Mouse (Mus musculus): ENCODE measurements around the gene Zfp512b. TPM values are rescaled to one million over a fixed set of nuclear protein-coding genes. Genes with fewer than 3 reads are reported as not detected.

Gene Zfp512b
- 78.7 and 81.3 TPM in 2 replicates for polyA plus RNA-seq (2015; fragmentation: Nextera tagmentation; extraction: Ambion mirVana)

DNA sequence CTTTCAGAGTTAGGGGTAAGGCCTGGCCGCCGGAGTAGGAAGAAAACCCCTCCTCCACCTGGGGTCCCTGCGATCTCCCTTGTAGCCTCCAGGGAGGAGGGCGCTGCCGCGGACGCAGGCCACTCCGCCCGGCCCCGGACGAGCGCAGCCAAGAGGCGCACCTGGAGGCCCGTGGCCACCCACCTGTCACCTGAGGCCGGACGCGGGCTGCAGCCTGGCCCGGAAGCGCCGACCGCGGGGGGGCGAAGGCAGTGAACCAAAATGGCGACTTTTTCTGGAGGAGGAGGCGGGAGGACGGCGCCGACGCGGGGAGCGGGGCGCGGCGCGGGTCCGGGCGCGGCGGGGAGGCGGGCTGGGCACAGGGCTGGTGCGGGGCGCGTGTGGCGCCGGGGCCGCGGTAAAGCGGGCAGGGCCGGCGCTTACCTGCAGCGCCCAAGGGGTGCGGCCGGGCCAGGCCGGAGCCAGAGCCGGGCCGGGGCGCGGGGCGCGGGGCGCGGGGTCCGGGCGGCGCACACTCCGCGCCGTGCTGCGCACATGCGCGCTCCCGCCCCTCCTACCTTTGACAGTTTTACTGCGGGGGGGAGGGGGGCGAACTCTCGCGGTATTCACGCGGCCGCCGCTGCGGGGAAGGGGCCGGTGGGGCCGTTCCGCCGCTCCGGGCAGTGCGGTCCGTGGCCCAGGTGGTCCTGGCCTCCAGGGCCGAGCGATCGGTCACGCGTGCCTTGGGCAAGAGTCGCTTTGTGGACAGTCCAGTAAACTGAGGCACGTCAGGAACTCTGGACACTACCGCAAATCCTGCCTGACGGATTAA, at the start of gene Zfp512b:
TSS of gene Zfp512b (minus strand) at position 573 of the 811 bp plus-strand sequence.
- Histone ChIP-seq H3K4me2 (peak within 1 kb of the TSS; percentile 94), H3K4me3 (peak within 1 kb of the TSS; percentile 90), H3K4me1 (replicated peaks) (peaks cover 34% of the 10 kb centered on the region), H3K36me3 (peaks cover 48% of the 10 kb centered on the region), H3K9ac (peak within 1 kb of the TSS; percentile 99), H3K27ac (replicated peaks) (peak within 1 kb of the TSS; percentile 89), H3K27me3 (no peaks in the 10 kb centered on the region), H3K9me3 (no peaks in the 10 kb centered on the region)
- under 1% methylated on average over 64 of the region's 97 CpGs for WGBS
- peak; percentile 83 for ATAC-seq (ENCODE audit: low read depth)

DNA sequence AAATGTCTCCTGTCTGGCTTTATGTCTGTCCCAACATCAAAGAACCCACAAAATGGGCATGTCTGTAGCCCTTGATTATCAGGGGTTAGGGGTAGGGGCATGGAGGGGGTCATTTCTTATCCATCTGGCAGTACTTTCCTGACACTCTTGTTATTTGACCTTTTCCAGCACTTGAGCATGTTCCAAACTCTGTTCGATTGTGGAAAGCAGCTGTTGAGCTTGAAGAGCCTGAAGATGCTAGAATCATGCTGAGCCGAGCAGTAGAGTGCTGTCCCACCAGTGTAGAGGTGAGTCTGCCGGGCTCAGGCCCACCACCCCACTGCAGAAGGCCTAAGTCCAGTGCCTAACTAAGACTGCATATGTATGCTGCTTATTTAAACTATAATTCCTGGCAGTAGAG, 43.3 kb upstream of the Zfp512b start:
- no peak overlapping the region for H3K27ac ChIP-seq (replicated peaks)
- 84% methylated on average over 3 of the region's 3 CpGs for WGBS
- no peaks in the 10 kb centered on the region for H3K9me3 ChIP-seq
- no peaks in the 10 kb centered on the region for H3K27me3 ChIP-seq
- no peaks in the 10 kb centered on the region for H3K4me1 ChIP-seq (replicated peaks)
- no peak overlapping the region for H3K4me2 ChIP-seq
- no peak for ATAC-seq (ENCODE audit: low read depth)
- H3K36me3 ChIP-seq, result peaks cover 86% of the 10 kb centered on the region
- no peak overlapping the region for H3K4me3 ChIP-seq
- no peak overlapping the region for H3K9ac ChIP-seq

DNA sequence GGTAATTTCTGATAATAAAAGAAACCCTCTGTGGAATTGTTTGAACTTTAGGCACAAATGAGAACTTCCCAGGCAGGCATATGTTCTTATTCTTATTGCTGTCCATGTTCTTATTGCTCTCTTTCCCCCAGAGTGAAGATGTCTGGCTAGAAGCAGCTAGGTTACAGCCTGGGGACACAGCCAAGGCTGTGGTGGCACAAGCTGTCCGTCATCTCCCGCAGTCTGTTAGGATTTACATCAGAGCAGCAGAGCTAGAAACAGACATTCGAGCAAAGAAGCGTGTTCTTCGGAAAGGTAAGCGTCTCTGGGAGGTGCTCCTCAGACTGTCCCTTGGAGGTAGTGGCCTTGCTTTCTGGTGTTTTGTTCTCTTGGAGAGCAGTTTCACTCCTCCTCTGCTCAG, 40.0 kb upstream of the Zfp512b start:
- ATAC-seq (ENCODE audit: low read depth), result no peak
- no peaks in the 10 kb centered on the region for H3K9me3 ChIP-seq
- peaks cover 66% of the 10 kb centered on the region for H3K36me3 ChIP-seq
- H3K27ac ChIP-seq (replicated peaks), result no peak overlapping the region
- WGBS, result 97% methylated on average over 6 of the region's 6 CpGs
- H3K4me2 ChIP-seq, result no peak overlapping the region
- H3K9ac ChIP-seq, result no peak overlapping the region
- H3K4me3 ChIP-seq, result no peak overlapping the region
- H3K27me3 ChIP-seq, result no peaks in the 10 kb centered on the region
- H3K4me1 ChIP-seq (replicated peaks), result no peaks in the 10 kb centered on the region

DNA sequence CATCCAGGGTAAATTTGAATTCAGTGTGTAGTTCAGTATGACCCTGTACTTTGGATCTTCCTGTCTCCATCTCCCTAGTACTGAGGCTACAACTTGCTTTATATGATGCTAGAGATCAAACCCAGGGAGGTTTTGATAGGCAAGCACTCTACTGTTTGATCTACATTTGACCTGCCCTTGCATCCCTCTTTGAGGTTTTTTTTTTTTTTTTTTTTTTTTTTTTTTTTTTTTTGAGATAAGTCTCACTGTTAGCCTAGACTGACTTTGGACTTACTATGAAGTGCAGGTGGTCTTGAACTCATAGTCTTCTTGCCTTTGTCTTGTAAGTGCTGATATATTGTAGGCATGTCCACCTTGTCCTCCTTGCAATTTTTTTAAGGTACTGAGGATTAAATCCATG, 35.9 kb upstream of the Zfp512b start:
- no peak overlapping the region for H3K9ac ChIP-seq
- no peak for ATAC-seq (ENCODE audit: low read depth)
- no peak overlapping the region for H3K4me3 ChIP-seq
- no peak overlapping the region for H3K4me2 ChIP-seq
- no peaks in the 10 kb centered on the region for H3K27me3 ChIP-seq
- no peak overlapping the region for H3K27ac ChIP-seq (replicated peaks)
- H3K36me3 ChIP-seq, result peaks cover 50% of the 10 kb centered on the region
- H3K9me3 ChIP-seq, result no peaks in the 10 kb centered on the region
- H3K4me1 ChIP-seq (replicated peaks), result no peaks in the 10 kb centered on the region

DNA sequence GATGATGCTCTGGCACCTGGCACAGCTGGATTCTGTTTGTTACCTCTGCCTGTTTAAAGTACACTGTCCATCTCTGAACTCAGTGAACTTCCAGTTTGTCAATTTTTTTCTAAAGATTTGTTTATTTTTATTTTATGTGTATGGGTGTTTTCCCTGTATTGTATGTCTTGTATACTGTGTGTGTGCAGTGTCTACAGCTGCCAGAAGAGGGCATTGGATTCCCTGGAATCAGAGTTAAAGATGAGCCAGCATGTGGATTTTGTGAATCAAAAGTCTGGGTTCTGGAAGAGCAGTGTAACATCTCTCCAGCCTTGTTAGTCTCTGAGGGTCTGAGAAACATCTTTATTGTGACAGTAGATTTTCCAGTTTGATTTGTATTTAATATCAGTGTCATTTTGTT, 30.8 kb upstream of the Zfp512b start:
- Histone ChIP-seq H3K27ac (replicated peaks) (no peak overlapping the region), H3K9ac (no peak overlapping the region), H3K4me2 (no peak overlapping the region), H3K27me3 (no peaks in the 10 kb centered on the region), H3K4me3 (no peak overlapping the region), H3K36me3 (peaks cover 64% of the 10 kb centered on the region), H3K9me3 (no peaks in the 10 kb centered on the region), H3K4me1 (replicated peaks) (no peaks in the 10 kb centered on the region)
- ATAC-seq (ENCODE audit: low read depth), result no peak

DNA sequence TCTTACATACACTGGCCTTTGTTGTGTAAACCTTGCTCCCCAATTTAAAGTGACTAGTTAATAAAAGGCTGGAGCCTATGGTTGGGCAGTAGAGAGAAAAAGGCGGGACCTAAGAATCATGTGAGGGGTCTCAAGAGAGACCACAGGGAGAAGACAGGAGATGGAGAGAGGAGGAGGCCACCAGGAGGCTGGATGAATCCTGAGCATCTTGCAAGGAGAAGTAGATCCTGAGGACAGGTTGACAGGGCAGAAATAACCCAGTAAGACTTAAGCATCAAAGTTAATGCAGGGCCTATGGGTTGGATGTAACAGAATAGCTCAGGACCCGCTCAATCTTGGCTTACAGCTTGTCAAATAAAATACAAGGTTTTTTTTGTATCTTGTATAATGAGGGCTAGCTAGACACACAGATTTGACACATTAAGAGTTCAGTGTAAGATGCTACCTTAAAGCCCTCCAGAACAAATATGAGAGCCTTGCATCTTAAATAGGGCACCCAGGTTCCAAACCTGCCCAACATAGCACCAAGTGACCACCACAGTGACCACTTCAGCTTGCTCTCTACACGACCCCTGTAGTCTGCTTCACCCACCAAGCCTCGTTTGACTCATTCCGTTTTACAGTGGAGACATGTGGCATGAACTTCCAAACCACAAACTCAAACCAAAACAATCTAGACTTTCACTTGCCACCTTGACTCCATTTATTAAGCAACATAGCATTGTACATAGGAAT, 26.3 kb upstream of the Zfp512b start:
- 87% methylated on average over 5 of the region's 5 CpGs for WGBS
- Histone ChIP-seq H3K9me3 (no peaks in the 10 kb centered on the region), H3K4me1 (replicated peaks) (no peaks in the 10 kb centered on the region), H3K36me3 (peaks cover 74% of the 10 kb centered on the region), H3K4me3 (no peak overlapping the region), H3K27me3 (no peaks in the 10 kb centered on the region), H3K27ac (replicated peaks) (no peak overlapping the region), H3K4me2 (no peak overlapping the region), H3K9ac (no peak overlapping the region)
- no peak for ATAC-seq (ENCODE audit: low read depth)

DNA sequence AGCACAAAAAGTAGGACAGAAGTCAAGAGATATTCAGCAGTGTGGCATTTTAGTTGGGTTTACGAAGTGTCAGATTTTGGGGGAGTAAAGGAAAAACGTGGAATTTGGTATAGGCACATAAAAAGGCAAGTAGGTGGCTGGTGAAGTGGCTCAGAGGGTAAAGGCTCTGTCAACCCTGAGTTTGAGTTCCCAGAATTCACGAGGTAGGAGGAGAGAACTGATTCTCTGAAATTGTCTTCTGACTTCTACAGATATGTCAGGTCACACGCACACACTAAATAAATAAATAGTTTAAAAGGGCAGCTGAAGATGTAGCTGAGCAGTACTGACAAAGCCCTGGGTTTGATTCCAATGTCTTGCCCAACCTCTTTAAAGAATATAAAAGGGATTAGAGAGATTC, 9.8 kb upstream of the Zfp512b start:
- no peak for ATAC-seq (ENCODE audit: low read depth)
- Histone ChIP-seq H3K27ac (replicated peaks) (no peak overlapping the region), H3K27me3 (no peaks in the 10 kb centered on the region), H3K4me2 (peak overlapping the region; percentile 82), H3K36me3 (no peaks in the 10 kb centered on the region), H3K4me1 (replicated peaks) (peaks cover 45% of the 10 kb centered on the region), H3K9me3 (no peaks in the 10 kb centered on the region), H3K4me3 (peak overlapping the region; percentile 95), H3K9ac (peak overlapping the region; percentile 93; the same call in 1 of the 2 replicates)
- WGBS, result 78% methylated on average over 4 of the region's 4 CpGs

DNA sequence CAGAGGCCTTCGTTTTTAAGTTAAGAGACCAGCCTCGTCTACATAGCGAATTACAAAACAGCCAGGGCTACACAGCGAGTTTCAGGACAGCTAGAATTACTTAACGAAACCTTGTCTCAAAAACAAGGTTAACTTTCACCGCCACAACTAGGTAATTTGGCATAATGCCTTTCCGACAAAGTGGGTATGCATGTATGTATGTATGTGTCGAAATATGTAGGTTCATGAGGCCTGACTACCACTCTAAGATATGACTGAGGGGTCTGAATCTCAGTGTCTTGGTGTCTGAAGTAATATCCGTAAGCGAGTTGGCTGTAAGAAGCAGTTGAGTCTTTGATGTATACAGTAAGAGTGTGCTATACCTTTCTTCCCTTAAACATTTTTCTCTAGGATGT, 9.1 kb upstream of the Zfp512b start:
- no peak for ATAC-seq (ENCODE audit: low read depth)
- 27% methylated on average over 10 of the region's 10 CpGs for WGBS
- Histone ChIP-seq H3K4me3 (peak overlapping the region; percentile 95), H3K9ac (peak overlapping the region; percentile 93), H3K9me3 (no peaks in the 10 kb centered on the region), H3K4me1 (replicated peaks) (peaks cover 46% of the 10 kb centered on the region), H3K27me3 (no peaks in the 10 kb centered on the region), H3K4me2 (peak overlapping the region; percentile 82), H3K27ac (replicated peaks) (peak overlapping the region; percentile 86), H3K36me3 (no peaks in the 10 kb centered on the region)

DNA sequence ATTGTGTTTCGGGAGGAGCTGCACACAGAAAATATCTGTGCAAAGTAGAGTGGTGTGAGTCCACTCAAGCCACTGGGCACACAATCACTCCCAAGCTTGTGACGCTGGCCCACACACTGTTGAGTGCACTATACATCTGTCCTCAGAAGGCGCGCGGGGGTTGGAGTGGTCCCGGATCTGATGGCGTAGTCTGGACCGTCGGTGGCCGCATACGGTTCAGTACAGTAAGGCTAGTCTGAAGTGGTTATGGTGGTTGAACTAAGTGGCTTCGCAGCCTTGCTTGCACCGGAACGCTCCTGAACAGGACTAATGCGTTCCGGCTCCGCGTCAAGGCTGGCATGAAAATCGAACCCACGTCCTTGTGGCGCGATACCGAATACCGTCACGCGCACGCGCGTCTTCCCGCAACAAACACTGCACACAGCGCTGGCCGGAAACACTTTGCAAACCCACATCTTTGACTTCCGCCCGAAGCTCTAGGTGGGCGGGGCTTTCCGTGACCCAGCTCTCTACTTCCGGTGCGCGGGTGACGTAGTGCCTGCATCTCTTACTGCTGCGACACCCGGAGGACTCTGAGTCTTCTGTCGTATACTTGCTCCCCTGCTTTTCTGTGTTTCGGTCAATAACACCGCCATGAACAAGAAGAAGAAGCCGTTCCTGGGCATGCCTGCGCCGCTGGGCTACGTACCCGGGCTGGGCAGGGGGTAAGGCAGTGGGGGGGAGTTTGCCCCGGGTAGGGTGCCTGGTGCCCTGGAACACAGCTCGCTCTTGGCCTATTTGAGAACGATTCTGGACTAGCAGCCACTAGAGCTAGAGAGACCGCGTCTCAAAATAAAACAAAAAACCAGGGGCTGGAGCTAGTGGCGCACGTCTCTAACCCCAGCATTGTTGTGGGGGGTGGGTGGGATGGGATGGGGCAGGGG, 8.5 kb upstream of the Zfp512b start:
- H3K27ac ChIP-seq (replicated peaks), result peak overlapping the region; percentile 86
- 0 out of 2 replicates have a peak, but pooled peaks cover 5% of the 10 kb centered on the region for H3K36me3 ChIP-seq
- H3K9ac ChIP-seq, result peak overlapping the region; percentile 93
- no peaks in the 10 kb centered on the region for H3K9me3 ChIP-seq
- ATAC-seq (ENCODE audit: low read depth), result peak; percentile 93
- no peaks in the 10 kb centered on the region for H3K27me3 ChIP-seq
- peaks cover 46% of the 10 kb centered on the region for H3K4me1 ChIP-seq (replicated peaks)
- peak overlapping the region; percentile 95 for H3K4me3 ChIP-seq
- WGBS, result 1% methylated on average over 57 of the region's 57 CpGs
- H3K4me2 ChIP-seq, result peak overlapping the region; percentile 82

DNA sequence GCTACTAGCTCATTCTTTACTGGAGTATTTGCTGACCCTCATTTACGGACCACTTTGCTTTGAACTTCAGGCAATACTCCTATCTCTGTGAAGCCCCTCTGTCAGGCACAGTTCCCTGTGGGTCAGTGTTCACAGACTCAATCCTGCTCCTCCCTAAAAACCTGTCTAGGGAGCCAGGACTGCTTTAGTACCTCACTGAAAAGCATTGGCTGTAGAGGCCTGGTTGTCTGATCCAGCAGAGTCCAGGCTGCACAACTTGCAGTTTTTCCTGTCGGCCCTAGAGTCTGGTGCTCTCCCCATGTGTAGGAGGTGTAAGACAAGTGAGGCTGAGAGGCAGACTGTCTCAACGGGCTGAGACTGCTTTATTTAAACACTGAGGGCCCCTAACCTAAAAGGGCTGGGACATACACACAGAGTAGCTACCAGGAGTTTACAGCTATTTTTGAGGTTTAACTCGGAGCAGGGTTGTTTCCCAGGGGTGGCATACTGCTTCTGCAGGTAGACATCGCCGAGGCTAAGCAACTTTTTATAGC, 7.7 kb upstream of the Zfp512b start:
- no peaks in the 10 kb centered on the region for H3K9me3 ChIP-seq

DNA sequence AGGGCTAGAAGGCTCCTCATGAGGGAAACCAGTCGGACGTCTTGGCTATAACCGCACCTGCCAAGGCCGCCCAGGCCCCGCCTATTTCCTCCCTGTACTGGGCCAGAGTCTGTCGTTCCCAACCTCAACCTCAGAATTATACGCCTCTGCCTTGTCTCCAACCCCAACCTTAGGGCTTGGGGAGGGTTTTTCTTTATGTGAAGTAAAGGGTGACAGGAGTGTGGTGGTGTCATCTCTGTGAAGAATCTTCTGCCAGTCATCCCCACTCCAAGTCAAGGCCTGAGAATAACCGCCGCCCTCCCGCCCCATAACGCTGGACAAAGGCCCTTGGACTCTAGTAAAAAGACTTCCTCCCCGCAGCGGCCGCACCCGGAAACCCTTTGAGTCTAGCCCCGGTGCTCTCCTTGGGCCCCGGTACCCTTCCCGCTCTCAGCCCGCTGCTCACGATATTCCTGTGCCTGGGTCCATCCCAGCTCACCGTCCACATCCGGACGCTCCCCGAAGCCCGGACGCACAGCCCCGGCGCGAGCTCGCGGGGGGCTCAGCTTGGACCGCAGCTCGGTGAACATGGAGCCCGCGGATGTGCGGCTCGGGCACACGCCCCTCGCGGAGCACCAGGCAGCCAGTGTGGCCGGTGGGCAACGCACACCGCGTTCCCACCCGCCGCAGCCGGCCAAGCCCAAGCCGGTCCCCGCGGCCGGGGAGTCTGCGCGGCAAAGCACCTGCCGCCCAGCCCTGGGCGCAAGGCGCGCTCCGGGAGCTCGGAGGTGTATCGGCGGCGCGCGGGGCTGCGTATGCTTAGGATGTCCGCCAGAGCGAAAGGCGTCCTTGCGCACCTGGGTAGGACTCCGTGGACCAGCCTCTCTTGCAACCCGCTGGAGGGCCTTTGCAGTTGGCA, 6.1 kb upstream of the Zfp512b start, which contains the start of gene Samd10:
TSS of gene Samd10 (minus strand) at position 759 of the 898 bp plus-strand sequence.
- H3K36me3 ChIP-seq, result 0 out of 2 replicates have a peak, but pooled peaks cover 14% of the 10 kb centered on the region
- peaks cover 47% of the 10 kb centered on the region for H3K4me1 ChIP-seq (replicated peaks)

More for the DNA sequence above, 7.7 kb upstream of the Zfp512b start:
- peaks cover 46% of the 10 kb centered on the region for H3K4me1 ChIP-seq (replicated peaks)
- H3K27me3 ChIP-seq, result no peaks in the 10 kb centered on the region
- H3K36me3 ChIP-seq, result 0 out of 2 replicates have a peak, but pooled peaks cover 13% of the 10 kb centered on the region
- peak overlapping the region; percentile 83 for H3K27ac ChIP-seq (replicated peaks)
- peak overlapping the region; percentile 95 for H3K4me3 ChIP-seq
- no peak for ATAC-seq (ENCODE audit: low read depth)
- H3K9ac ChIP-seq, result peak overlapping the region; percentile 77
- H3K4me2 ChIP-seq, result peak overlapping the region; percentile 82
- 70% methylated on average over 6 of the region's 6 CpGs for WGBS

More for the DNA sequence above, 6.1 kb upstream of the Zfp512b start, which contains the start of gene Samd10:
- peak within 1 kb of the TSS; percentile 82 for H3K4me2 ChIP-seq
- ATAC-seq (ENCODE audit: low read depth), result peak; percentile 49
- no peaks in the 10 kb centered on the region for H3K27me3 ChIP-seq
- H3K4me3 ChIP-seq, result peak within 1 kb of the TSS; percentile 63
- peak within 1 kb of the TSS; percentile 94 for H3K9ac ChIP-seq
- 2% methylated on average over 70 of the region's 71 CpGs for WGBS
- peak within 1 kb of the TSS; percentile 94 for H3K27ac ChIP-seq (replicated peaks)
- H3K9me3 ChIP-seq, result no peaks in the 10 kb centered on the region

All from neural tube, embryonic 13.5 days (tissue).